Mouse (Mus musculus) testis, adult 2 months (tissue): ENCODE measurements around the gene Agpat3. TPM values are rescaled to one million over a fixed set of nuclear protein-coding genes. Genes with fewer than 3 reads are reported as not detected.
A peak's percentile ranks its signal among the peaks of the same experiment; 100 is the strongest.

ENCODE experiments used
- H3K27ac ChIP-seq: fragments of 200-500 bp; 2 replicates; pipeline ENCODE4 v1.5.1; 2012; ENCODE audit warnings: low read depth, low read length; ENCODE audit not compliant: control insufficient read depth, insufficient read depth
- H3K27me3 ChIP-seq: fragments of 200-500 bp; 2 replicates; pipeline ENCODE4 v1.6.1; 2012; ENCODE audit warnings: mild to moderate bottlenecking, low read length, moderate library complexity; ENCODE audit not compliant: control insufficient read depth, insufficient read depth
- H3K36me3 ChIP-seq: fragments of 200-500 bp; 2 replicates; pipeline ENCODE4 v1.6.1; 2012; ENCODE audit warnings: mild to moderate bottlenecking, low read length; ENCODE audit not compliant: control insufficient read depth, insufficient read depth
- H3K4me1 ChIP-seq: fragments of 200-500 bp; 2 replicates; pipeline ENCODE4 v1.6.1; 2012; ENCODE audit warnings: low read length; ENCODE audit not compliant: control insufficient read depth, insufficient read depth
- H3K4me3 ChIP-seq: fragments of 200-500 bp; 2 replicates; pipeline ENCODE4 v1.5.1; 2012; ENCODE audit warnings: low read depth, mild to moderate bottlenecking, low read length, moderate library complexity, mixed read lengths; ENCODE audit not compliant: control insufficient read depth
- CTCF ChIP-seq: fragments of 200-500 bp; IDR thresholded peaks from 2 replicates; pipeline ENCODE4 v1.5.1; 2012; ENCODE audit warnings: low read depth, mild to moderate bottlenecking, inconsistent platforms, low read length, moderate library complexity; ENCODE audit not compliant: control insufficient read depth, insufficient read depth, insufficient replicate concordance
- POLR2A ChIP-seq: fragments of 200-500 bp; IDR thresholded peaks from 2 replicates; pipeline ENCODE4 v1.6.1; 2012; ENCODE audit warnings: low read depth, mild to moderate bottlenecking, inconsistent platforms, low read length, moderate library complexity; ENCODE audit not compliant: control insufficient read depth
- polyA plus RNA-seq: library from polyadenylated mRNA; depleted of rRNA; stranded (reverse); fragments of >200 nt; gene quantifications from 2 replicates; pipeline ENCODE4 v1.2.3, GENCODE M21; 2012

The Agpat3 gene
- polyA plus RNA-seq, 1 experiment, result 1,109 TPM

- Histone ChIP-seq H3K4me3 (no peak overlapping the region), H3K27me3 (no peaks in the 10 kb centered on the region), H3K36me3 (no peaks in the 10 kb centered on the region), H3K4me1 (0 out of 2 replicates have a peak, but pooled peaks cover 2% of the 10 kb centered on the region), H3K27ac (no peak overlapping the region)
- no peak for TF ChIP-seq POLR2A
- no peak for TF ChIP-seq CTCF
These were observed 17.2 kb downstream of the Agpat3 start for GRCm38 (mm10) chr10:78334923-78335561.

DNA sequence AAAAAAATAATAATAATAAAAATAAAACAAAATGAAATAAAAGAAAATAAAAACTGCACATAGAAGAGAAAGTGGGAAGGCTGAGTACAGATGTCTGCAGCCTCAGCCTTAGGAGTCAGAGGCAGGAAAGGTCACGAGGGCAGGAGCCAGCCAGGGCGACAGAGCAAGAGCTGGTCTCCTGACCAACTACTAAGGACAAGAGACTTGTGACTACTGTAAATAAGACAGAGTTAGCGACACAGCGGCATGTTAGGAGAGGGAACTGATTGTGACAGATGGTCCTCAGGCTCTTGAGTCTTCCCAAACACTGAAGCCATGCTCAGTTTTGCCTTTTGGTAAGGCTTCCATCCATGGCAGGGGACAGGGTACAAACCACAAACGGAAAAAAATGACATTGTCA, 20.7 kb downstream of the Agpat3 start:
- Histone ChIP-seq H3K36me3 (no peaks in the 10 kb centered on the region), H3K4me3 (no peak overlapping the region), H3K27ac (no peak overlapping the region), H3K4me1 (0 out of 2 replicates have a peak, but pooled peaks cover 2% of the 10 kb centered on the region), H3K27me3 (no peaks in the 10 kb centered on the region)
- TF ChIP-seq POLR2A, result no peak
- TF ChIP-seq CTCF, result no peak

- Histone ChIP-seq H3K36me3 (no peaks in the 10 kb centered on the region), H3K4me3 (no peak overlapping the region), H3K27me3 (no peaks in the 10 kb centered on the region), H3K27ac (no peak overlapping the region), H3K4me1 (no peaks in the 10 kb centered on the region)
- TF ChIP-seq CTCF, result no peak
- TF ChIP-seq POLR2A, result no peak
These were observed 23.0 kb downstream of the Agpat3 start for GRCm38 (mm10) chr10:78329305-78329704.

DNA sequence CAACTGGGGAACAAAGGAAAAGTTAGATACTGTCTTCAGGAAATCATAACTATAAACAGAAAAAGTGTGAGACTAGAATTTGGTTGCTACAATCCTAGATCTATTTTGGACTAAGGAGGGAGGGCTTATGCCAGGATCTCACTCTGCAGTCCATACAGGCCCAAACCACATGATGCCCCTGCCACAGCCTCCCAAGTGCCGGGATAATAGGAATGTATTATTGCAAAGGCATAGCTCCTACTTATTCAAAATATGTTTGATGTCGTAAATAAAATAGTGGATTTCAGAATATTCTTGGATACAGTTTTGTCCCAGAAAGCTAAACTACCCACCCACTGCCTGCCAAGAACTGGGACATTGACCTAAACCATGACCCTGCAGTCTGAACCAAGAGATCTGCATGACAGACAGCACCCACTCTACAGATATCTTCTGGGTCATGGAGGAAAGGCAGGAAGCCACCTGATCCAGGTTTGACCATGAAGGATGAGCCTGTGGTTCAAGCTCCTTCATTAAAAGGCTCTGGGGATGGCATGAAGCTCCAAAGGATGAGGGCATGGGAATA, 24.2 kb downstream of the Agpat3 start:
- H3K36me3 ChIP-seq, result no peaks in the 10 kb centered on the region
- no peaks in the 10 kb centered on the region; the same call in 1 of the 2 replicates for H3K4me1 ChIP-seq
- no peak overlapping the region for H3K4me3 ChIP-seq
- no peaks in the 10 kb centered on the region for H3K27me3 ChIP-seq
- TF ChIP-seq POLR2A (no peak), CTCF (no peak)
- no peak overlapping the region for H3K27ac ChIP-seq

- TF ChIP-seq CTCF (no peak), POLR2A (no peak)
- no peaks in the 10 kb centered on the region for H3K36me3 ChIP-seq
- H3K4me1 ChIP-seq, result no peaks in the 10 kb centered on the region; the same call in 1 of the 2 replicates
- H3K27me3 ChIP-seq, result no peaks in the 10 kb centered on the region
- no peak overlapping the region for H3K4me3 ChIP-seq
- H3K27ac ChIP-seq, result no peak overlapping the region
These were observed 26.2 kb downstream of the Agpat3 start for GRCm38 (mm10) chr10:78325916-78326647.

- Histone ChIP-seq H3K4me3 (no peak overlapping the region), H3K36me3 (no peaks in the 10 kb centered on the region), H3K27ac (no peak overlapping the region), H3K27me3 (no peaks in the 10 kb centered on the region), H3K4me1 (no peaks in the 10 kb centered on the region; the same call in 1 of the 2 replicates)
- TF ChIP-seq CTCF, result no peak
- TF ChIP-seq POLR2A, result no peak
These were observed 27.6 kb downstream of the Agpat3 start for GRCm38 (mm10) chr10:78324556-78325164.

DNA sequence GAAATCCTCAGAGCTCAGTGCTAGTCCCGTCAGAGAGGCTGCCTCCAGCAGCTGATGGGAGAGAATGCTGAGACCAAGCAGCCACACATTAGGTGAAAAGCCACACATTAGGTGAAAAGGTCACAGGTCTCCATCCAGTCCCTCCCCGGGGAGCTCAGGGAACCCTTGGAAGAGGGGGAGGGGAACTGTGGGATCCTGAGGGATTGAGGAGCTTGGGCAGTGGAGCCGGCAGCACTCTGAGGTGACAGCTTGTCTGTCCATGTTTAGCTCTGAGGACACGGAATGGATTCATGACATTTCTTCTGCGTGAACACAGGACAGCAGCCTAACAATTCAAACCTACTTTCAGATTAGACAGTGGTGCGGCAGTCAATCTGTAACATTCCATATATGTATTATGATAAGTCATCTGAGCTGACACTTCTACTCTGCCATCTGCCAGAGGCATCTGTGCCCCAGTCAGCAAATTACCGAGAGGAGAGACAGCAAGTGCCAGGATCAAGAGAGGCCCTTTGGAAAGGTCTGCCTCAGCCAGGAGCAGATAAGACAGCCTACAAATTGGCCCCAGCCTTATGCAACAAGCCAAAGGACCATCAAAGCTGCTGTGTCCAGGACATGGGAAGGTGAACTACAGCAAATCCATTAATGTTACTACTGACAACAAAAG, 28.9 kb downstream of the Agpat3 start:
- TF ChIP-seq CTCF, result no peak
- no peak for TF ChIP-seq POLR2A
- peak overlapping the region; percentile 19; the same call in 1 of the 2 replicates for H3K4me3 ChIP-seq
- no peaks in the 10 kb centered on the region for H3K27me3 ChIP-seq
- H3K36me3 ChIP-seq, result no peaks in the 10 kb centered on the region
- H3K27ac ChIP-seq, result no peak overlapping the region
- no peaks in the 10 kb centered on the region; the same call in 1 of the 2 replicates for H3K4me1 ChIP-seq
